Mouse (Mus musculus): Measurements from ENCODE around the gene Hoxd12. TPM values are rescaled to one million over a fixed set of nuclear protein-coding genes. Genes with fewer than 3 reads are reported as not detected.

Gene Hoxd12
- total RNA-seq, 2 experiments from 2014 or later: not detected

DNA sequence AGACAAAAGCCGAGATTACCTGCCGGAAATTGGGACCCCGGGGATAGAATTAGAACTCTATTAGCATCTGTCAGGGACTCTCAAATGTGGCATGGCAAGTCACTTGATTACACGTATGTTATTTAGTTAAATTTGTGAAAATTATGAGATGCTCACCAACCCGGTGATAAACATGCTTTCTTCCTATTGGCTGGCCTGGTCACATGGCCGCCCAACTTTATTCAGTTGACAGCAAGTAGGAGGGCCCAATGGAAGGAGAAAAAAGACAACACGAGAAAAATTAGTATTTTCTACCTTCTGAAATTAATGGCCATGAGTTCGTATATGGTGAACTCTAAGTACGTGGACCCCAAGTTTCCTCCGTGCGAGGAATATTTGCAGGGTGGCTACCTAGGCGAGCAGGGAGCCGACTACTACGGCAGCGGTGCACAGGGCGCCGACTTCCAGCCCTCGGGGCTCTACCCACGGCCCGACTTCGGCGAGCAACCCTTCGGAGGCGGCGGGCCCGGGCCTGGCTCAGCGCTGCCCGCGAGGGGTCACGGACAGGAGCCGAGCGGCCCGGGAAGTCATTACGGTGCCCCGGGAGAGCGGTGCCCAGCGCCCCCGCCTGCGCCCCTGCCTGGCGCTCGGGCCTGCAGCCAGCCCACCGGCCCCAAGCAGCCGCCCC is 52.3 kb downstream of the Hoxd12 start:
- DNase-seq (ENCODE audit: low spot score in 2 of 2): no peak

Small RNA genes lying within 50 kb of the gene (microRNA-seq; reads per million reads assigned to microRNA genes)
- gene Gm44463: 0 reads per million in 2 experiments
- gene Mir10b: 4.5 to 39.4 reads per million in 2 experiments

Other genes starting within 250 kb of the Hoxd12 start
- gene Lnpk, start 95.6 kb upstream of the Hoxd12 start, total RNA-seq (2021): 10 to 100 TPM; 52.9 to 55.9 TPM
- gene Evx2, start 15.5 kb upstream of the Hoxd12 start, total RNA-seq (2021): not detected
- gene Hoxd13, start 6.7 kb upstream of the Hoxd12 start, total RNA-seq (2021): not detected
- gene Hoxd11, start 4.5 kb downstream of the Hoxd12 start, total RNA-seq (2021): not detected
- gene Hoxd10, start 16.9 kb downstream of the Hoxd12 start, total RNA-seq (2021): not detected
- gene Hoxd9, start 22.7 kb downstream of the Hoxd12 start, total RNA-seq (2021): not detected
- not detected for gene Hoxd8, start 29.6 kb downstream of the Hoxd12 start, total RNA-seq (2021)
- not detected for gene Hoxd3, start 36.9 kb downstream of the Hoxd12 start, total RNA-seq (2021)
- not detected for gene Hoxd4, start 36.9 kb downstream of the Hoxd12 start, total RNA-seq (2021)
- not detected for gene Gm28230, start 51.7 kb downstream of the Hoxd12 start, total RNA-seq (2021)
- gene Hoxd1, start 88.0 kb downstream of the Hoxd12 start, total RNA-seq (2021): under 1 TPM; 0.19 to 0.23 TPM
- gene Mtx2, start 150.8 kb downstream of the Hoxd12 start, total RNA-seq (2021): 10 to 100 TPM; 46.0 to 50.2 TPM

Data from layer of hippocampus, postnatal 14 days (tissue).